Mouse (Mus musculus) neural tube, embryonic 13.5 days (tissue): ENCODE measurements around the gene Csk. TPM values are rescaled to one million over a fixed set of nuclear protein-coding genes. Genes with fewer than 3 reads are reported as not detected.

Source experiments
- ATAC-seq: fragments of 200-750 bp; cut with Nextera tagmentation; 2 replicates; pipeline ENCODE4 v1.8.0; 2017; ENCODE audit warnings: low read depth, mild to moderate bottlenecking, moderate TSS enrichment, moderate library complexity
- H3K27ac ChIP-seq: fragments of 300-500 bp; sonication (generic); replicated peaks from 2 replicates; pipeline ENCODE4 v1.5.1; 2015; ENCODE audit warnings: moderate library complexity, mild to moderate bottlenecking, inconsistent platforms
- H3K27me3 ChIP-seq: fragments of 300-500 bp; sonication (generic); 2 replicates; pipeline ENCODE4 v1.6.1; 2015; ENCODE audit warnings: mild to moderate bottlenecking, inconsistent platforms
- H3K36me3 ChIP-seq: fragments of 300-500 bp; sonication (generic); 2 replicates; pipeline ENCODE4 v1.6.1; 2015; ENCODE audit warnings: mild to moderate bottlenecking, inconsistent platforms
- H3K4me1 ChIP-seq: fragments of 300-500 bp; sonication (generic); replicated peaks from 2 replicates; pipeline ENCODE4 v1.6.1; 2015; ENCODE audit warnings: inconsistent platforms
- H3K4me2 ChIP-seq: fragments of 300-500 bp; sonication (generic); 2 replicates; pipeline ENCODE4 v1.6.1; 2015; ENCODE audit warnings: inconsistent platforms, mild to moderate bottlenecking, moderate library complexity
- H3K4me3 ChIP-seq: fragments of 300-500 bp; sonication (generic); 2 replicates; pipeline ENCODE4 v1.5.1; 2015; ENCODE audit warnings: mild to moderate bottlenecking, inconsistent platforms
- H3K9ac ChIP-seq: fragments of 300-500 bp; sonication (generic); 2 replicates; pipeline ENCODE4 v1.6.1; 2015; ENCODE audit warnings: moderate library complexity, mild to moderate bottlenecking, inconsistent platforms
- H3K9me3 ChIP-seq: fragments of 300-500 bp; sonication (generic); 2 replicates; pipeline ENCODE4 v1.6.1; 2016; ENCODE audit warnings: inconsistent platforms
- WGBS: fragments of 180-500 bp; shearing (Covaris S2); methylation state at CpG from one replicate; pipeline ENCODE4 v1.1.7; 2015; 5-methylcytosine and 5-hydroxymethylcytosine counted together
- polyA plus RNA-seq: library from polyadenylated mRNA; unstranded; fragments of >200 nt; fragmentation: Nextera tagmentation; extraction: Ambion mirVana; gene quantifications from 2 replicates; pipeline ENCODE4 v1.2.1, GENCODE M21; 2015

Gene Csk
- polyA plus RNA-seq, 1 experiment from 2014 or later, result 43.7 TPM

- ATAC-seq, result no peak
- H3K4me2 ChIP-seq, result no peak overlapping the region
- H3K4me3 ChIP-seq, result no peak overlapping the region
- no peak overlapping the region for H3K27ac ChIP-seq
- 93% methylated on average over 12 of the region's 12 CpGs for WGBS
- no peaks in the 10 kb centered on the region for H3K9me3 ChIP-seq
- peaks cover 85% of the 10 kb centered on the region for H3K36me3 ChIP-seq
- H3K4me1 ChIP-seq, result peaks cover 4% of the 10 kb centered on the region; the same call in 1 of the 2 replicates
- no peak overlapping the region for H3K9ac ChIP-seq
- H3K27me3 ChIP-seq, result no peaks in the 10 kb centered on the region
Observed at GRCm38 (mm10) chr9:57628717-57629116, 24.7 kb downstream of the Csk start.

GRCm38 (mm10) chr9:57627892-57628291 lies 25.5 kb downstream of the Csk start:
- Histone ChIP-seq H3K9ac (no peak overlapping the region), H3K4me3 (no peak overlapping the region), H3K4me2 (no peak overlapping the region), H3K36me3 (peaks cover 87% of the 10 kb centered on the region), H3K27me3 (no peaks in the 10 kb centered on the region), H3K4me1 (no peaks in the 10 kb centered on the region), H3K27ac (no peak overlapping the region), H3K9me3 (no peaks in the 10 kb centered on the region)
- ATAC-seq, result no peak
- 93% methylated on average over 11 of the region's 11 CpGs for WGBS

- Histone ChIP-seq H3K4me3 (no peak overlapping the region), H3K4me2 (no peak overlapping the region), H3K36me3 (peaks cover 85% of the 10 kb centered on the region), H3K27me3 (no peaks in the 10 kb centered on the region), H3K9me3 (no peaks in the 10 kb centered on the region), H3K27ac (no peak overlapping the region), H3K9ac (no peak overlapping the region), H3K4me1 (no peaks in the 10 kb centered on the region)
- 91% methylated on average over 17 of the region's 17 CpGs for WGBS
- ATAC-seq, result no peak
Observed at GRCm38 (mm10) chr9:57627191-57627590, 26.2 kb downstream of the Csk start.

- peaks cover 73% of the 10 kb centered on the region for H3K36me3 ChIP-seq
- H3K4me1 ChIP-seq, result no peaks in the 10 kb centered on the region
- no peak for ATAC-seq
- H3K4me2 ChIP-seq, result no peak overlapping the region
- H3K27me3 ChIP-seq, result no peaks in the 10 kb centered on the region
- WGBS, result 76% methylated on average over 15 of the region's 15 CpGs
- no peaks in the 10 kb centered on the region for H3K9me3 ChIP-seq
- no peak overlapping the region for H3K9ac ChIP-seq
- H3K27ac ChIP-seq, result no peak overlapping the region
- no peak overlapping the region for H3K4me3 ChIP-seq
Observed at GRCm38 (mm10) chr9:57625674-57626500, 27.5 kb downstream of the Csk start.

GRCm38 (mm10) chr9:57624295-57624694 lies 29.1 kb downstream of the Csk start:
- no peak overlapping the region for H3K4me2 ChIP-seq
- no peak for ATAC-seq
- H3K4me1 ChIP-seq, result no peaks in the 10 kb centered on the region
- H3K4me3 ChIP-seq, result no peak overlapping the region
- H3K9ac ChIP-seq, result no peak overlapping the region
- H3K36me3 ChIP-seq, result peaks cover 57% of the 10 kb centered on the region
- no peaks in the 10 kb centered on the region for H3K27me3 ChIP-seq
- H3K9me3 ChIP-seq, result no peaks in the 10 kb centered on the region
- WGBS, result 89% methylated on average over 7 of the region's 7 CpGs
- no peak overlapping the region for H3K27ac ChIP-seq

GRCm38 (mm10) chr9:57620674-57621073 lies 32.8 kb downstream of the Csk start, which contains the start of gene Lman1l:
Lman1l (minus strand) TSS chr9:57620774.
- ATAC-seq, result no peak
- WGBS, result 91% methylated on average over 5 of the region's 5 CpGs
- Histone ChIP-seq H3K4me2 (no peak within 1 kb of the TSS), H3K4me1 (no peaks in the 10 kb centered on the region), H3K4me3 (no peak within 1 kb of the TSS), H3K9ac (no peak within 1 kb of the TSS), H3K9me3 (no peaks in the 10 kb centered on the region), H3K36me3 (peaks cover 21% of the 10 kb centered on the region), H3K27me3 (no peaks in the 10 kb centered on the region), H3K27ac (no peak within 1 kb of the TSS)

GRCm38 (mm10) chr9:57618854-57619253 lies 34.6 kb downstream of the Csk start:
- Histone ChIP-seq H3K4me1 (no peaks in the 10 kb centered on the region), H3K4me2 (no peak overlapping the region), H3K9ac (no peak overlapping the region), H3K4me3 (no peak overlapping the region), H3K9me3 (no peaks in the 10 kb centered on the region), H3K27me3 (no peaks in the 10 kb centered on the region), H3K36me3 (0 out of 2 replicates have a peak, but pooled peaks cover 3% of the 10 kb centered on the region), H3K27ac (no peak overlapping the region)
- no peak for ATAC-seq
- 78% methylated on average over 8 of the region's 8 CpGs for WGBS

- 84% methylated on average over 8 of the region's 8 CpGs for WGBS
Observed at GRCm38 (mm10) chr9:57617556-57618169, 35.8 kb downstream of the Csk start.

GRCm38 (mm10) chr9:57614786-57615185 lies 38.6 kb downstream of the Csk start:
- H3K9me3 ChIP-seq, result no peaks in the 10 kb centered on the region
- 85% methylated on average over 4 of the region's 4 CpGs for WGBS
- no peak for ATAC-seq
- no peak overlapping the region for H3K27ac ChIP-seq
- H3K36me3 ChIP-seq, result no peaks in the 10 kb centered on the region
- H3K9ac ChIP-seq, result no peak overlapping the region
- no peak overlapping the region for H3K4me2 ChIP-seq
- no peak overlapping the region for H3K4me3 ChIP-seq
- H3K27me3 ChIP-seq, result no peaks in the 10 kb centered on the region
- H3K4me1 ChIP-seq, result no peaks in the 10 kb centered on the region

More at GRCm38 (mm10) chr9:57617556-57618169, 35.8 kb downstream of the Csk start:
- ATAC-seq, result no peak
- Histone ChIP-seq H3K36me3 (no peaks in the 10 kb centered on the region), H3K27ac (no peak overlapping the region), H3K4me2 (no peak overlapping the region), H3K4me1 (no peaks in the 10 kb centered on the region), H3K9ac (no peak overlapping the region), H3K4me3 (no peak overlapping the region), H3K27me3 (no peaks in the 10 kb centered on the region), H3K9me3 (no peaks in the 10 kb centered on the region)

GRCm38 (mm10) chr9:57613975-57614374 lies 39.5 kb downstream of the Csk start:
- no peak overlapping the region for H3K4me2 ChIP-seq
- no peak overlapping the region for H3K4me3 ChIP-seq
- no peaks in the 10 kb centered on the region for H3K36me3 ChIP-seq
- H3K4me1 ChIP-seq, result no peaks in the 10 kb centered on the region
- no peak overlapping the region for H3K9ac ChIP-seq
- no peak for ATAC-seq
- H3K9me3 ChIP-seq, result no peaks in the 10 kb centered on the region
- 88% methylated on average over 7 of the region's 7 CpGs for WGBS
- no peaks in the 10 kb centered on the region for H3K27me3 ChIP-seq
- no peak overlapping the region for H3K27ac ChIP-seq

GRCm38 (mm10) chr9:57612587-57612986 lies 40.8 kb downstream of the Csk start:
- Histone ChIP-seq H3K27me3 (peaks cover 7% of the 10 kb centered on the region), H3K36me3 (no peaks in the 10 kb centered on the region), H3K27ac (no peak overlapping the region), H3K4me1 (no peaks in the 10 kb centered on the region), H3K9me3 (no peaks in the 10 kb centered on the region), H3K4me3 (no peak overlapping the region), H3K9ac (no peak overlapping the region), H3K4me2 (no peak overlapping the region)
- WGBS, result 82% methylated on average over 7 of the region's 7 CpGs
- no peak for ATAC-seq

GRCm38 (mm10) chr9:57610359-57610826 lies 43.0 kb downstream of the Csk start:
- Histone ChIP-seq H3K4me2 (no peak overlapping the region), H3K4me3 (no peak overlapping the region), H3K9me3 (no peaks in the 10 kb centered on the region), H3K27me3 (peaks cover 28% of the 10 kb centered on the region), H3K9ac (no peak overlapping the region), H3K4me1 (peaks cover 12% of the 10 kb centered on the region), H3K36me3 (no peaks in the 10 kb centered on the region), H3K27ac (no peak overlapping the region)
- WGBS, result 49% methylated on average over 3 of the region's 3 CpGs
- no peak for ATAC-seq
